Mouse (Mus musculus) limb, embryonic 14.5 days (tissue): ENCODE data around the gene Rgs8. TPM values are rescaled to one million over a fixed set of nuclear protein-coding genes. Genes with fewer than 3 reads are reported as not detected.

Experiments used
- ATAC-seq: fragments of 200-750 bp; cut with Nextera tagmentation; 2 replicates; pipeline ENCODE4 v1.8.0; 2017; ENCODE audit warnings: low read depth, moderate number of reproducible peaks, moderate TSS enrichment; ENCODE audit not compliant: low FRiP score
- DNase-seq: peaks from one replicate; pipeline ENCODE4 v3.0.0-alpha.2; 2015; ENCODE audit warnings: low spot score
- H3K27ac ChIP-seq: fragments of 300-500 bp; sonication (generic); replicated peaks from 2 replicates; pipeline ENCODE4 v1.5.1; 2014; ENCODE audit warnings: low read depth, mild to moderate bottlenecking, low read length, moderate library complexity, mixed read lengths
- H3K27me3 ChIP-seq: fragments of 300-500 bp; sonication (generic); 2 replicates; pipeline ENCODE4 v1.6.1; 2014; ENCODE audit warnings: low read length, mixed read lengths; ENCODE audit not compliant: control insufficient read depth, insufficient read depth
- H3K36me3 ChIP-seq: fragments of 300-500 bp; sonication (generic); 2 replicates; pipeline ENCODE4 v1.6.1; 2014; ENCODE audit warnings: mild to moderate bottlenecking, low read length, moderate library complexity, mixed read lengths; ENCODE audit not compliant: control insufficient read depth, insufficient read depth
- H3K4me1 ChIP-seq: fragments of 300-500 bp; sonication (generic); 2 replicates; pipeline ENCODE4 v1.6.1; 2014; ENCODE audit warnings: antibody characterized with exemption, low read length, mixed read lengths; ENCODE audit not compliant: control insufficient read depth, insufficient read depth
- H3K4me2 ChIP-seq: fragments of 300-500 bp; sonication (generic); replicated peaks from 2 replicates; pipeline ENCODE4 v1.6.1; 2014; ENCODE audit warnings: low read depth, mild to moderate bottlenecking, low read length, moderate library complexity; ENCODE audit not compliant: severe bottlenecking
- H3K4me3 ChIP-seq: fragments of 300-500 bp; sonication (generic); replicated peaks from 2 replicates; pipeline ENCODE4 v1.5.1; 2014; ENCODE audit warnings: low read length
- H3K9ac ChIP-seq: fragments of 300-500 bp; sonication (generic); 2 replicates; pipeline ENCODE4 v1.6.1; 2014; ENCODE audit warnings: mild to moderate bottlenecking, low read depth, low read length, moderate library complexity; ENCODE audit not compliant: severe bottlenecking
- H3K9me3 ChIP-seq: fragments of 300-500 bp; sonication (generic); 2 replicates; pipeline ENCODE4 v1.6.1; 2016; ENCODE audit warnings: low read length; ENCODE audit not compliant: control insufficient read depth
- POLR2A ChIP-seq: fragments of 200-500 bp; IDR thresholded peaks from 2 replicates; pipeline ENCODE4 v1.8.0; 2012; ENCODE audit warnings: inconsistent platforms, mild to moderate bottlenecking, moderate library complexity, borderline replicate concordance; ENCODE audit not compliant: insufficient read depth, insufficient read length; ENCODE audit errors: extremely low read depth
- WGBS: fragments of 180-500 bp; shearing (Covaris S2); extraction: QIAGEN DNeasy Blood & Tissue Kit; methylation state at CpG from one replicate; pipeline ENCODE4 v1.1.7; 2014; 5-methylcytosine and 5-hydroxymethylcytosine counted together
- polyA plus RNA-seq, 2 experiments: library from polyadenylated mRNA; depleted of rRNA in 1 of 2; stranded (reverse) in 1 of 2; unstranded in 1 of 2; fragments of >200 nt; fragmentation: Nextera tagmentation in 1 of 2; extraction: Ambion mirVana in 1 of 2; gene quantifications; 2 replicates each; pipeline versions ENCODE4 v1.2.1 to v1.2.3; 2012 to 2014

Gene Rgs8
- polyA plus RNA-seq, 2 experiments, result 1.3 to 1.9 TPM

DNA sequence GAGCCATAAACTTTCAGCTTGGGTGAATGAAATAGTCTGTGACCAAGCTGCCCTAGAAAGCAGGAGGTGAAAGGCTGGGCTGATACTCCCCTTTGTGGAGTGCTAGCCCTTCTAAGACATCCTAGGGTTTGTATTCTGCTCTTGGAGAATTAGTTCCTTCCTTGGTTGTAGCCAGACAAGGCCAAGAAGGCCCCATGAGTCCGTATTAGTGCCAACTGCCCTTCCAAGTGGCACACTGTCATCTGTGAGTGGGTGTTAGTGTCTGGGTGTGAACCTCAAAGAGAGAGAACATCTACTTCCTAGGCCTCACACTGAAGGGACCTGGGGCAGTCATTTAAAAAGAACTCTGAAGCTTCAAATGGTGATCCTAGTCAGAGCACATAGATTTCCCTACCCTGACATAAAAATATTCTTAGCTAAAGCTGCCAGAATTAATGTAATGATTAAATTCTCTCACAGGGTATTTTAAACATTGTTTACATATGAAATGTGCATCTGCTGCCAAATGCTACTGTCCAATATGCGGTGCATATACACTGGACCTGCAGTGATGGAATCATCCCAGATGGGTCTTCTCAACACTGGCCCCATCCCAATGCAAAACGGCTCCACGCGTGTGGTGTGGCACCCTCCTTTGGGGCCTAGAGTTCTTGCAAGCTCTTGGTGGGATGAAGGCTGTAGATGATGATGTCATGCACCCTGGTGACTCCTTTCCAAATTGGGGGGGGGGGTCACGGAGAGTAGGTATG lies 41.7 kb downstream of the Rgs8 start:
- DNase-seq (no peak), ATAC-seq (no peak)
- Histone ChIP-seq H3K4me3 (no peak overlapping the region), H3K27ac (no peak overlapping the region), H3K36me3 (no peaks in the 10 kb centered on the region), H3K9ac (no peak overlapping the region), H3K4me1 (peaks cover 17% of the 10 kb centered on the region), H3K4me2 (no peak overlapping the region), H3K9me3 (no peaks in the 10 kb centered on the region), H3K27me3 (no peaks in the 10 kb centered on the region)
- 93% methylated on average over 6 of the region's 6 CpGs for WGBS
- TF ChIP-seq POLR2A, result no peak

DNA sequence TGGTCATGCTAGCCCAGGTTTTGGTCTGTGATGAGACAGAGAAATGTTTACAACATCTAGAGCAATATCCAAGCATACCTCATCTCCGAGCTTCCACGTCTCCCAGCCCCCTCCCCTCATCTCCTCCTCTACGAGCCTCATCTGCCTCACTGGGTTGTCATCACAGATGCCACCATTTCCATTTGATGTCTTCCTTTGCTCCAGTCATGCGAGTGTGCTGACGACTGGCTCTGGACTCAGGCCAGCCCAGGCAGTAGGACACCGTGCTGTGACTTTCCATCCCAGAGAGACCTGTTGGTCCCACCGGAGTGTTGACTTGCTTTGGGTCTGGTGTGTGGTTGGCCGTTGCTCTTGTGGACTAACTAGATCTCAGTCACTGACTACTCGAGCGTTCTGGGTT lies 42.6 kb downstream of the Rgs8 start:
- no peak overlapping the region for H3K4me2 ChIP-seq
- ATAC-seq (no peak), DNase-seq (no peak)
- TF ChIP-seq POLR2A, result no peak
- H3K9ac ChIP-seq, result no peak overlapping the region
- H3K27me3 ChIP-seq, result no peaks in the 10 kb centered on the region
- H3K27ac ChIP-seq, result no peak overlapping the region
- H3K36me3 ChIP-seq, result no peaks in the 10 kb centered on the region
- H3K9me3 ChIP-seq, result no peaks in the 10 kb centered on the region
- WGBS, result 92% methylated on average over 10 of the region's 10 CpGs
- H3K4me1 ChIP-seq, result peaks cover 23% of the 10 kb centered on the region
- H3K4me3 ChIP-seq, result no peak overlapping the region

DNA sequence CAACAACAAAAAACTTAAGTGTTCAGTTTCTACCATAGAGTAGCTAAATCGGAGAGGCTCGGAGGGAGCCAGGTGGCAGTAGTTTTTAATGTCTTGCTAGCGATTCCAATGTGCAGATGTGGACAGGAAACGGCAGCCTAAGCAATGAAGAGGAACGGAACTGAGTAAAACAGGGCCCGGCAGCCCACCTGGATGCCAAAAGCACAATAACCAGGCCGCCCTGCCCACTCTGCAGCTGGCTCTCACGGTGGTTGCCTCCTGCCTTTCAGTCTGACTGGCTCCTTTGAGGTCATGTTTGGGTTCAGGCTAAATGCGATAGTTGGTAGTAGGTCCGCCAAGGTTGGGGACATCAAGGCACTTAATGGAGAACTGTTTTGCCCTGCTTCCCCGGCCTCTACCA lies 43.3 kb downstream of the Rgs8 start:
- Histone ChIP-seq H3K27ac (no peak overlapping the region), H3K9ac (no peak overlapping the region), H3K27me3 (no peaks in the 10 kb centered on the region), H3K4me1 (peaks cover 23% of the 10 kb centered on the region), H3K4me3 (no peak overlapping the region), H3K36me3 (no peaks in the 10 kb centered on the region), H3K9me3 (no peaks in the 10 kb centered on the region), H3K4me2 (no peak overlapping the region)
- no peak for ATAC-seq
- 77% methylated on average over 11 of the region's 11 CpGs for WGBS
- no peak for TF ChIP-seq POLR2A
- no peak for DNase-seq

DNA sequence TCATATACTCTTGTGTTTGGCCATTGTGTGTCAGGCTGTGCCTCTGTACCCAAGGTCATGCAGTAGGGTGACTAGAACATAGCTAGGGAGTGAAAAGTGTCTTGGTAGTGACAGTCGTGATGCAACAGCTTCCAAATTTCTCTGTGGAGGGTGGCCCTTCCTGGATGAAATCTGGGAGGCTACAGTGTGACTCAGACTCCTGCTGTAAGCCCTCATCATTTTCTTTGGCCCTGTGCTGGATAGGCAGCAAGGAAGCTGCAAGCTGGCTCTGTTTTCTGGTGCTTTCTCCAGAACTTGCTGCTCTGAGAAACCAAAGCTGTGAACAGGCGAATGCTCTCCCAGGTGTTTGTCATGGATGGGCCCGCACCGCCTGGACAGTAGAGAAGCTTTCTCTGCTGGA lies 43.7 kb downstream of the Rgs8 start:
- no peak for TF ChIP-seq POLR2A
- H3K27ac ChIP-seq, result no peak overlapping the region
- H3K4me2 ChIP-seq, result no peak overlapping the region
- no peak for DNase-seq
- WGBS, result 93% methylated on average over 4 of the region's 4 CpGs
- no peak overlapping the region for H3K4me3 ChIP-seq
- no peaks in the 10 kb centered on the region for H3K36me3 ChIP-seq
- H3K27me3 ChIP-seq, result no peaks in the 10 kb centered on the region
- H3K9ac ChIP-seq, result no peak overlapping the region
- no peaks in the 10 kb centered on the region for H3K9me3 ChIP-seq
- ATAC-seq, result no peak
- peaks cover 23% of the 10 kb centered on the region for H3K4me1 ChIP-seq

DNA sequence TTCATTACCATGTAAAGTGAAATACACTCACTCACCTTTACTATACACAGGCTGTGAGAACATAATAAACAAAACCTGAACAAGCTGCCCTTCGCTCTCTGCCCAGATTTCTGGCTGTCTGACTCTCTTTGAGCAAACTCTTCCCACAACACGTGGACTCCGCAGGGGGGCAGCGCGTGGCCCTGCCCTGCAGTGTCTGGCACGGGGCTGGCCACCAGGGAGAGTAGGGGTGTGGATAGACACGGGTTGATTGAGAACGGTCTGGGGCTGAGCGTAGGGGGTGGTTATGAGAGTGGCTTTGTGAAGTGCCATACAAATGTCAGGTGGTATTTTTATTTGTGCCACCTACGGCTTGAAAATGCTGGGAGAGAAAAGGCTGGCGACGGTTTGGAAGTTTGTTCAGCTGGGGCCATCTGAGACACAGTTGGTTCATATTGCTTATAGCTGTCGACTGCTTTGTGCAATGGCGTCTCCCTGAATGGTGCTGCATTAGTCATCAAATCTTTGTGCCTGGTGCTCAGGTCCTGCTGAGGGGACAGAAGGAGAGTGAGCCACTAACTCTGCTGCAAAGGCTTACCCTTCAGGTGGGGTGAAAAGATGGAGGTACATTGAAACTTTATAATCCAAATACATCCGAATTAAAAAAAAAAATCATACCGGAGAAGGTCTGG lies 44.9 kb downstream of the Rgs8 start:
- WGBS, result 61% methylated on average over 16 of the region's 16 CpGs
- H3K4me2 ChIP-seq, result no peak overlapping the region
- H3K9me3 ChIP-seq, result no peaks in the 10 kb centered on the region
- DNase-seq (no peak), ATAC-seq (no peak)
- no peak overlapping the region for H3K9ac ChIP-seq
- no peaks in the 10 kb centered on the region for H3K36me3 ChIP-seq
- no peak overlapping the region for H3K4me3 ChIP-seq
- H3K4me1 ChIP-seq, result peaks cover 34% of the 10 kb centered on the region
- TF ChIP-seq POLR2A, result no peak
- no peak overlapping the region for H3K27ac ChIP-seq
- no peaks in the 10 kb centered on the region for H3K27me3 ChIP-seq
